Mouse (Mus musculus) testis, adult 2 months (tissue): Measurements from ENCODE around the gene Pde4dip.

Experiments used
- CTCF ChIP-seq: fragments of 200-500 bp; IDR thresholded peaks from 2 replicates; pipeline ENCODE4 v1.5.1; 2012; ENCODE audit warnings: low read depth, mild to moderate bottlenecking, inconsistent platforms, low read length, moderate library complexity; ENCODE audit not compliant: control insufficient read depth, insufficient read depth, insufficient replicate concordance
- POLR2A ChIP-seq: fragments of 200-500 bp; IDR thresholded peaks from 2 replicates; pipeline ENCODE4 v1.6.1; 2012; ENCODE audit warnings: low read depth, mild to moderate bottlenecking, inconsistent platforms, low read length, moderate library complexity; ENCODE audit not compliant: control insufficient read depth

DNA sequence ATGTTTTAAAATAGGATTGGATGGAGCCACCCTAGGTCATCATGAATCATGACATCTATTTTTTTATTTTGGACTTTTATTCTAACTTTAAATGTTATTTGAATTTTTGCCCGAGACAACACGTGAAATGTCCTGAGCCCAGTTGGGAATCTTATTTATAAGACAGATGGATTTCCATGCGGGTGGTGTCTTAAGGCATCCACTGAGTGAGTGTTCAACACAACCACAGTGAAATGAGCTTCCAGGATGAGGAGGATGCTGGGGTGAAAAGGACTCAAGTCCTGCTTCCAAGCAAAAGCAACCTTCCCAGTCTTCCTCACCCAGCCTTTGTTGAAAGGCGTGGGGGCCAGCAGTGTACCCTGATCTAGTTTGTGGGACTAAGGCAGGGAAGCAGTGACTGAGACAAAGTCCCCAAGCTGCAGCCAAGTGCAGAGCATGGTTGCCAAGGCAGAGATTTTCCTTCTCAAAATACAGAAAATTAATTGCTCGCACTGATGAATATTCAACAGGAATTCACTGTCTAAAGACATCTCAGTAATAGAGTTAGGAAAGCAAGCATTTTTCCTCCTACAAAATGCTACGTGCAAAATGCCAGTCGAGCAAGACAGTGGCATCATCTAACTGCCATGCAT, 27.6 kb downstream of the Pde4dip start:
- TF ChIP-seq CTCF (no peak), POLR2A (no peak)
